Mouse (Mus musculus) C2C12 (cell line): ENCODE data around the gene Ltb4r1.

Source experiments
- CEBPB ChIP-seq: IDR thresholded peaks from one replicate; pipeline ENCODE4 v1.6.1; 2011; ENCODE audit warnings: low read depth, mild to moderate bottlenecking, control low read depth, moderate library complexity
- CTCF ChIP-seq: IDR thresholded peaks from one replicate; pipeline ENCODE4 v1.5.1; 2011; ENCODE audit not compliant: control insufficient read depth, insufficient read depth, insufficient read length
- MAX ChIP-seq: IDR thresholded peaks from one replicate; pipeline ENCODE4 v1.6.1; 2011; ENCODE audit warnings: mild to moderate bottlenecking, control low read depth
- MYOG ChIP-seq: IDR thresholded peaks from one replicate; pipeline ENCODE4 v1.6.1; 2011; ENCODE audit not compliant: control insufficient read depth, insufficient read length; ENCODE audit errors: extremely low read depth
- USF1 ChIP-seq: IDR thresholded peaks from one replicate; pipeline ENCODE4 v1.6.1; 2011; ENCODE audit warnings: low read depth, mild to moderate bottlenecking, control low read depth, moderate library complexity

DNA sequence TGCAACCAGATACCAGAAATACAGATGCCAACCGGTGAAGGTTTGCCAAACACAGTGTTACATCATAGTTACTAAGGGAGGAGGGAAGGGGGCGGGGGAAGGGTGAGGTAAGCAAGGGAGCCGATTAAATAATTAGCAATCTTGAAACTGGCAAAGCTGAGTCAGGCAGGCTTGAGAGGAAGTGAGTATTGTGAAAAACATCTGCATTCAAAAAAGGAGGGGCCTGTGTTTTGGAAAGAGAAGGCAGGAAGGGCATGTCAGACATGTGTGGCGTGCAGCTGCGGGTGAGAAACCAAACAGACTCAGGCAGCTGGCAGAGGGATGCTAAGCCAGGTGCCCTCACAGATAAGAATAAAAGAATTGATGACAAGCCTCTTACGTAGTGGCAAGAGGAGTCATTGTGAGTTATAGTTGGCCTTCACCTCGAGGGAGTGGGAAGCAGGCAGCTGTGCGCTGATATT, 41.3 kb upstream of the Ltb4r1 start:
- TF ChIP-seq CTCF (no peak), CEBPB (peak; percentile 77), USF1 (no peak), MAX (peak; percentile 74), MYOG (no peak)
